Mouse (Mus musculus) midbrain, embryonic 11.5 days (tissue): ENCODE measurements around the gene Spata6. TPM values are rescaled to one million over a fixed set of nuclear protein-coding genes. Genes with fewer than 3 reads are reported as not detected.

Source experiments
- polyA plus RNA-seq: library from polyadenylated mRNA; unstranded; fragments of >200 nt; fragmentation: Nextera tagmentation; extraction: Ambion mirVana; gene quantifications from 2 replicates; pipeline ENCODE4 v1.2.1, GENCODE M21; 2014

Spata6 gene
- polyA plus RNA-seq, 1 experiment from 2014 or later: 27.6 TPM

Other genes with a start within 250 kb of the Spata6 start
- gene Slc5a9, start 182.9 kb downstream of the Spata6 start, polyA plus RNA-seq: 0.12 TPM in 1 of 2 replicates, not detected in the other
- gene Skint8, start 199.4 kb downstream of the Spata6 start, polyA plus RNA-seq: not detected in 2 replicates